Mouse (Mus musculus): ENCODE measurements at regions not wholly inside any gene's neighbourhood (a gene's known extent, or its start where the extent isn't known, plus 50 kb on each side); places are given as distances from the start of the nearest gene placed in this dataset.

DNA sequence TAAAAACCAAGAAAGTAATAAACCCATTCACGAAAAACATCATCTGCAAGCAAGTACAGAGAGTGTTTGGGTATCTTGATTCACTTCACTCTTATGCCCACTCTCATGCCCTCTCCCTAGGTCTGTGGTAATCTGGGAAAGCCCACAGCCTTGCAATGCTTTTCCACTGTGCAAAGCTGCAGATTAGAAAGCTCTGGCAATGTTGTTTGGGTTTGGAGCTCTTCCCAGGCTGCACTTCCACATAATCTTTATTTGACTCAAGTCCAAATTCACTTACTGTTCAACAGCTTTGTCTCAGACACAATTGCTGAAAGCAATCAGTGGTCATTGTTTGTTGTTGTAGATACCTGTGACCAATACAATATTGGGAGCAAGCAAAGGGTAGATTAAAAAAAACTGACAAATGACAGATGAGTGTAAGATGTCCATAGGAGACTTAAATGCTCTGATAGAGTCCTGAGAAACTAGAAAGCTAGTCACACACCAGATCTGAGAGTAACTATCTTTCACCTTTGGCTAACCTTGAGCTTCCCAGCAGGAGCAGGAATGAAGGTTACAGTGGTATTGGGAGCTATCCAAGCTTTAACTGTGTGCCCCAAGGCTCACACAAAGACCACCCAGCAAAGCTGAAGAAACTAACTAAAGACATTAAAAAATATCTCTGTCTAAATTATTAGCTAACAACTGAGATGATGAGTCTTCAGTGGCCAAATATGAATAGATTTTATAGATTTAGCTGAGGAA is 325.7 kb upstream of the Klf12 start:
- DNase-seq (ENCODE audit: low spot score in 2 of 2), result no peak

DNA sequence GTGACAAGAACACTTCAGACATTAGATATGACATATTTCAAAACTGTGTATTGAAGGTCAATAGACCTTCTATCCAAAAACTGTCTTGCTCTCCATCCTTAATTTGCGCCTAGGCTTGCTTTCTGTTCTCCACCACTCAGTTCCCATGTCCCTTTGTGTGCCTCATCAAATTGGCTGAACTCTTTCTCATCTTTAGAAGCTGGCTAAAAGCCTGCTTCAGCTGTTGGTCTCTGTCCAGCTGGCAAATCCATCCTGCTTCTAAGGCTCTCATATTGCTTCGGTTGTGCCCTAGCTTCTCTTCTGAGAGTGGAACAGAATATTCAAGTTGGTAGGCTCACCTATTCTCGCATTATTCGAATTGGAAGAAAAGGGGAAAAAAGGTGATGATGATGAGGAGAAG is 322.6 kb upstream of the Klf12 start:
- DNase-seq (ENCODE audit: low spot score in 2 of 2), result peak; percentile 7 to 18

DNA sequence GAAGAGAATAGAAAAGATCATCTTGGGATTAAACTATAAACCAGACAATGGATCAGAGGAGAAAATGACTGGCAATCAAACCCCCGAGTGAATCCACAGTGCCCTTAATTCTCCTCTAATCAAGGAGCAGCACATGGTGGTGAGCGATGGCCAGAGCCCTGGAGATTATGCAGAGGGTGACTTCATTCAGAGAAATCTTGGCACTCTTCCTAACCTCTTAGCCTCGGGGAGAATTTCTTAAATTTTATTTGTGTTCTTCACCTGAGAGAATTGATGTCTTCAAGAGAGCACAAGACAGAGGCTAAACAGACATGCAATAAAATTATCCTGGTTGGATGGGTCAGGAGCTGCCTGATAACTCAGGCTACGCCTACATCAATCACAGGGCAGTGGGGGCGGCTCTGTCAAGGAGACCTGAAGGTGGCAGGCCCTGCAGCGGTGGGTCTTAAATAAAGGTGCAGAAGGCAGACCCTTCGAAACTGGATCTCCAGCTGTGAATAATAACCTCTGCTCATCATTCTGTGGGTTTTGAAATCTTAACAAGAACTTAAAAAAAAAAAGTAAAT is 316.5 kb upstream of the Klf12 start:
- no peak for DNase-seq (ENCODE audit: low spot score in 2 of 2)

DNA sequence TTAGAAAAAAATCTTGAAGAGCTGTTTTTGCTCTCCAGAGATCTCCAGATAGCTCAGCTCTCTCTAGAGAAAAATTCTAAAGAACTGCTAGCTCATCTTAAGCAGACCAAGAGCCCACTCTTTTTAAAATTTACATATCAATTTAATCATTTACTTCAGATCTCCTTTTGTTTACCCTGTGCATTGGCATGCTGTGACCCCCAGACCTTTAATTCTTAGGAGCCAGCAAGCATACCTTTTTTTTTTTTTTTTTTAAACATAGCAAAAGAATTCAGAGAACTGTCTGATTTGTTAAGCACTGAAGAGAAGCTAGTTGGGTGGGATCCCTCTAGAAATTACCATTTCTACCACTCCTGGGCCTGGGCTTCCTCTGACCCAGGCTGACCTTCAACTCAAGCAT is 285.5 kb upstream of the Klf12 start:
- no peak for DNase-seq (ENCODE audit: low spot score in 2 of 2)

DNA sequence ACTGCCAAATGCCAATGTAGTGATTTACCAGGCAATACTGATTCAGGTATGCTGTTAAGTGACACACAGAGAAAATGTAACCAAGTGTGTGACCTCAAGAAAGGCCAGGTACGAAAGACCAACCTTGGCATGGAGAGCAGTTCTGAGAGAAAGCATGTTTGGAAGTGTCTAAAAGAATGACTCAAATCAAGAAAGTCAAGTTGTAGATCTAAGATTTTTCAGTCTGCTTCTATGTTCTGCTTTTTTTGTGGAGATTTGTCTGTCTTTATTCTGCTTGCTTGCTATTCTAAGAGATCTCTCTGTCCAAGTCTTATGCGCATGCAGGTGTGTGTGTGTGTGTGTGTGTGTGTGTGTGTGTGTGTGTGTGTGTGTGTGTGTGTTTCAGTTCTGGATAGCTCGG is 277.4 kb upstream of the Klf12 start:
- no peak for DNase-seq (ENCODE audit: low spot score in 2 of 2)

DNA sequence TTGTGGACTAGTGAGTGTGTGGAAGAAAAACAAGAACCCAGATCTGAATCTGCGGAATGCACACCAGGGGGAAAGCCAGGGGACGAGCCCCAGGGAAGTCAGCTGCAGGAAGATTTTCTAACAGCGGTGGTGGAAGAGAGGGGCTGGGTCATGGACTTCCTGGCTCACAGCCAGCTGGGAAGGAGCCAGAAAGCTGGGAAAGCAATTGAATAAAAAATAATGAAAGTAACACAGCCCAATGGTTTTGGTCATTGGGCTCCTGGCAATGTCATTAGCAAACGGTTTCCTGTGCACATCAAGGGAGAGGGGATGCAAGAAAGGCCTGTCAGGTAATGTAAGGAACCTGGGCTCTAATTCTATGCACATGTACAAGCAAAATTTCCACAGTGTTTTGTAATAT is 273.9 kb upstream of the Klf12 start:
- peak; percentile 6 to 52 for DNase-seq (ENCODE audit: low spot score in 2 of 2)

DNA sequence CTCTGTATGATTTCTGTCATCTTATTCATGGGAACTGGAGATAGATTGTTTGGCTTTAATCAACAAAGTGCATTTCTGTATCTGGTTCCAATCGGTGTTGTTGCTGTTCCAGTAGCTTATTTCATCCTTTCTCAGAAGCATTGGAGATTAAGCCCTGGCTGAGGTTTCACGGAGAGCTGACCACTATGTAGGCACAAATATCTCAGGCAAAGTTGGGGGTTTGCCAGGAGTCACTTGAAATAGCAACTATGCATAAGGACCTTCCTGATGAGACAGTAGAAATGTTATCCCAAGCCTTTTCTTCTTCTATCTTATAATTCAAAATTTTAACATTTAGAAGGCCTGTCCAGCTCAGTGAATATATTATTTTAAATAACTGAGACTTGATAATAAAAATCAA is 268.0 kb upstream of the Klf12 start:
- no peak for DNase-seq (ENCODE audit: low spot score in 2 of 2)

DNA sequence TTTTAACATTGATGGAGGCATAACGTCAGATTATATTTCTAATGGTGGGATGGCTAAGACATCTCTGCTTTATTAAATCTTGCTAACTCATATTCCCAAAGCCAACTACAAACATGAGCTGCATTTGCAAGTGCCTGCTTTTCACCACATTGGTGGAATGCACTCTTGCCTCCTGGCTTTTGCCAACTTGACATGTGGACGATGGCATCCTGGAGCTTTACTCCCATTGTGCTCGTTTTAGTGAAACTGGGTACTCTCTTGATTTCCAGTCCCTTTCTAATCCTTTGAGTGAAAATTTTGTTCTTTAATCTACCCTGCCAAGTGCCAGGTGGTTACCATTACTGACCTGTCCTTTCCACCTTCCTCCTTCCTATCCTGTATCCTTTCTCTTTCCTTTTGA is 265.8 kb upstream of the Klf12 start:
- no peak for DNase-seq (ENCODE audit: low spot score in 2 of 2)

DNA sequence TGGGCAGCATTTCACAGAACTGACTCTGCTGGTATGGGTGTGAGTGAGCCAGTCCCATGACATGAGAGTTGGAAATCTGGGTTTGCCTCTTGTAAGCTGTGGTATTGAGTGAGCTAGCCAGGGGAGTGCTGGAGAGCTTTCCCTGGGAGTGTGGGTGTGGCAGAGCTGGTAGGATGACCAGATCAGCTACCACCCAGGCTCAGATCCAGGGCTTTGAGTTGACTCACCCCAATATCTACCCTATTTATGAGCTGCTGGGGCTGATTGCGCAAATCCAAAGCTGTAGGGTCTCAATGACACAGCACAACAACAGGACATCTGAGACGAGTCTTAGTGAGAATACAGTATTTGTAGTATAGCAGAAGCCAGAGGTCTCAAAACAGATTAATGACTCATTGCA is 245.7 kb upstream of the Klf12 start:
- no peak for DNase-seq (ENCODE audit: low spot score in 2 of 2)

DNA sequence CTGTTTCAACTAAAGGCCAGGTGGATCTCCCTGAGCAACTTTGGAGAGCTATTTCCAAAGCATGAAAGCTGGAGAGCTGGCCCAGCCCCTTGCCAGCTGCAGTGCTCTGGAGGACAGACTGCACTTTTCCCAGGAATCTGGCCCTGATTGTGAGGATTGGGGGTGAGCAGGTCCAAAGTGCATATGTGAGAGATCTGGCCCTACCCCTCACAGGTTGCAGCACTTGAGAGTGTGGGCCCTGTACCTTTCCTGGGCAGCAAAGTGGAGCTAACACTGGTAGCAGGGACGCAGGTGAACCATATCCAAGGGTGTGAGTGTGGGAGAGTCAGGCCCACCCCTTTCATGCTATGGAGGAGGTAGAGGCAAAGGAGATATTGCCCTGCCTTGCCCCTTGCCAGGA is 245.3 kb upstream of the Klf12 start:
- DNase-seq (ENCODE audit: low spot score in 2 of 2), result no peak

DNA sequence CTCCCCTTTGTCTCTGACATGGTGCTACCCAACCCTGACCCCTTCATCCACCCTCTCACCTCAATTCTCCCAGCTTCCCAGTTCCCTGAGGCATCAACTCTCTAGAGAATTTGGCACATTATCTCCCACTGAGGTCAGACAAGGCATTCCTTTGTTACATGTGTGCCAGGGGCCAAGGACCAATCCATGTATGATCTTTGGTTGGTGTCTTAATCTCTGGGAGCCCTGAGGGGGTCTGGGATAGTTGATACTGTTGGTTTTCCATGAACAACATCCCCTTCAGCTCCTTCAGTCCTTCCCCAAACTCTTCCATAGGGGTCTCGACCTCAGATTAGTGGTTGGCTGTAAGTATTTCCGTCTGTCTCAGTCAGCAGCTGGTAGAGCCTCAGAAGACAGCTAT is 224.9 kb upstream of the Klf12 start:
- DNase-seq (ENCODE audit: low spot score in 2 of 2), result no peak

DNA sequence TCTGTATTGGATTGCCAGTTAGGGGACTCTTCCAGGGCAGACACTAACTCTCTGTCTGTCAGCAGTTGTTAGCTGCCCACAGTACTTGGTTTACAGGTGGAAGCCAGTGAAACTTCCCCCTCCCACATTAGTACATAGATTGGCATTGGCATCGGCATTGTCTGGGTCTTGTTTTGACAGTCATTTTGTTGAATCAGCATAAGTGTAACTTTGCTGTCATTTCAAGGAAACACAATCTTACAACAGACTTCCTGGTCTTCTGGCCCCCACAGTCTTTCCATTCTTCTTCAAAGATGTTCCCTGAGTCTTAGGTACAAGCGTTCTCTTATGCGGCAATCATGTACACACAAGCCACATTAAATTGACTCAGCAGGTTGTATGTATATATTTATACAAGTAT is 223.6 kb upstream of the Klf12 start:
- no peak for DNase-seq (ENCODE audit: low spot score in 2 of 2)

DNA sequence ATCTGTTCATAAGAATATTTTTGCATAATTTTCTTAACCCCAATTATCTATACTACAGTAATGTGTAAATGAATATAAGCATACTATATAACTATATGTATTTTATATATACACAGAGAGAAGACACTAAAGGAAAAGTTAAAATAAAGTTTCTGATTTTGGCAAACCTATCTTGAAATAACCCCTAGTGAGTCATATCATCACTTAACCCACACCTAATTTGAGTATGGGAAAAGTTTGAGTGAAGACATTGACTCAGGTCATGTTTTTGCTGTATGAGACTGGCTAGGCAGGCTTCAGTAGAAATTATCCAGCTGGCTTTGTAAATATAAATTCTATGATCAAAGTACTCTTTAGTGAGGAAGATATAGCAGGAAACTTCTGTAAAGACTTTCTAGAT is 223.1 kb upstream of the Klf12 start:
- no peak for DNase-seq (ENCODE audit: low spot score in 2 of 2)

DNA sequence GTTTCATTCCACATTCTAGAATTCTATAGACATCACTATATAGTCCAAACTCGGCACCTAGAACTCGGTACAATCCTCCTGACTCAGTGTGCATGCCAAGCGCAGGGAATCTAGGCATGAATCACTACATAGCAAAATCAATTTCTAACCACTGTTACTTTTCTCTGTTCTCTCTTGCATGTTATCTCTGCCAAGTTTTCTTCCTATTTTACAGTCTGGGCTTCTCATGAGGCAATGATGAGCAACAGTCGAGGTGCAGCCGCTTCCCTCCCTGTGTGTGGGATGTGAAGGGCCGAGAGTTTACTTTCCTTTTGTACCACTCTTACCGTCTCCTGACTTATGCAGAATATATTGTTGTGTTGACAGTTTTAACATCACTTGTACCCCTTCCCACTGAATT is 204.4 kb upstream of the Klf12 start:
- no peak for DNase-seq (ENCODE audit: low spot score in 2 of 2)

DNA sequence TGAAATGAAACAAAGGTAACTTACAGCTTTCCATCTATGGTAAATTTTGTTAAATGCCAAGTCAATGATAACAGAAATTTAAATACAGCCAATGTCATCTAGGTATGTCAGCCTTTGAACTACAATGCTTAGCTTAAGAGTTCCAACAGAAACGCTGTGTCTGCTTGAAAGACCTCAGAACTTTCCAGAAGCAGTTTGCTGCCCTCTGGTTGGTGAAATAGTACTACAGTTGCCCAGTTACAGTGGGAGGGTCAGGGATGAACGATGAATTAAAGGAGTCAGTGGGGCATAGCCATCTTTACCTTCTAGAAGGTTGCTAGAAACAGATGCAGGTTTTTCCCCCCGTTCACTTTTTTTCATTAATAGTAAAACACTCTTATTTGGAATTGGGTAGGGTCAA is 201.0 kb upstream of the Klf12 start:
- no peak for DNase-seq (ENCODE audit: low spot score in 2 of 2)

DNA sequence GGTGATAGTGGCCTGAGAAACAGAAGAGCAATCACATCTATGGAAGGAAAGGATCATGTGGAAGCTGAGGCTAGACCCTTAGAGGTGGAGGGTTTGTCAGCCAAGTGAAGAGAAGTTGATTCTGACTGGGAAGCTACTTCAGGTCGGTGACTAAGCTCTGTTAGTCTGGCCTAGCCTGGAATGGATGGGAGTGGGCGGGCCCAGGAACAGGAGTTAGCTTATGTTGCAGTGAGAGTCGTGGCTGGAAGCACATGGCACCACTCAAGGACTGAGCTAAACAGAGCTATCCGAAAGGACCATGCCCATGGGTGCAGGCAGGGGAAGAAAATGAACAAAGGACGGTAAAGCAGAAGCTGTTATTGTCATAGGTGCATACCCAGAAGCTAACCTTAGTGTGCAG is 199.6 kb upstream of the Klf12 start:
- DNase-seq (ENCODE audit: low spot score in 2 of 2), result no peak

DNA sequence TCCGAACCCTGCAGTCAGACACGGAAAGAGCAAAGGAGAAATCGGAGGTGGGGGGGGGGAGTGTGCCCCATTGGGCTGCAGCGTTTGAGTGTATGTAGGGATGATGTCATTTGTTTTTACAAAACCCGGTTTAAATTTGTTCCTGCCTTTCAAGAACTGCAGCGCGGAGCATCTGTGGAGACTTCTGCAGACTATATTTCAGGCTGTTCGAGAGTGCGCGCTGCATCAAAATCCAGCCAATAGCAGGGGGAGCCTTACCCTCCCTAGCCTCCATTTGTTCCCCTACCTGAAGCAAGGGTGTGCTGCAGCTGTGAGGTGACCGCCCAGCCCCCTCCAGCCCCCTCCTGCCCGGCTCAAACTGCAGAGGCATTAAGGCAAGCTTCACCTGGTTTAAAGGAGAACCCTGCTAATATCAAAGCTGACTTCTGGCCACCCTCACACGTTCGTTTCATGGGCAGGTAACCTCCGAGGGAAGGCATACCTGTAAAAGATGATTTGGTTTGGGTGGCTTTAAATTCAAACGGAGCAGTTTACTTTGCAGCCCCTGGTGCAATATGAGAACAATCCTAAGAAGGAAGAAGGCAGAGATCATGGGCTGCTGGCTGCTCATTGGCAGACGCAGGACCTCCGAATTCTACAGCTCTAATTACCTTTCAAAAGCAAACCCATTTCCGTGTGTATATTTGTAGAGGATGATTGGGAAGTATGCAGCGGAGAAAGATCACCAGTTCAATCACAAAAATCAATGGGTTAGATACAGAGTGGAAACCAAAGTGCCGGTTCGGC is 193.3 kb upstream of the Klf12 start:
- DNase-seq (ENCODE audit: low spot score in 2 of 2), result no peak

DNA sequence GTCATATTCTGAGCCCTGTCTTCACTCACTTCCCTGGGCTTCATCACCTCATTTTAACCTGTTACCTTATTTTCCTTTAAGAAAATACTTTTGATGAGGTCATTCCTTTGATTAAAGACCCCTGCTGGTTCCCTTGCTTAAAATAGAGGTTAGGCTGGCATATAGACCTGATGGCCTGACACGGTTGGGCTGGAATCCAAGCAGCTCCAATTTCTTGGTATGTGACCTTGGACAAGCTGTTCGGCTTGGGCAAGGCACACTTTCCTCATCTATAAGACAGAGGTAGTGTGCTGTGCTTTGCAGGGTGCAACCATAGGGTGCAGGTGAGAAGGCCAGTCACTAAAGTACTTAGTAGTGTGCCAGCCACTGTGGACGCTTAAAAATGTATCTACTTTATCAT is 183.8 kb upstream of the Klf12 start:
- DNase-seq (ENCODE audit: low spot score in 2 of 2), result peak; percentile 24 to 50

DNA sequence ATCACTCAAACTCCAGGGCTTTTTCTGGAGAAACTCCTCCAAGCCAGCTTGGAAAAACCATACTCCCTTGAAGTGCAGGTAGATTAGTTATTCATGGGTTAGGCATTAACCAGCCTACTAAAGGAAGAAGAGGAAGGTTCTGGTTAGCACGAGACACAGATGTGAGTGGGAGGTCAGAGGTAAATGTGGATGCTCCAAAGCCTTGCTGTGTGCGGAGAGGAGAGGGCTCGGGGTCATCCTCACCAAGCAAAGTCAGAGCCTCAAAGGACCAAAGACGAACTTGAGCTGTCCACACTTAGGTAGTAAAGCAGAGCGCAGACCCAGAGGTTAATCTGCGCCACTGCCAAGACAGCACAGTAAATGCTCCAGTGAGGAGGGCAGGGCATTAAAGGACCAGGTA is 177.8 kb upstream of the Klf12 start:
- DNase-seq (ENCODE audit: low spot score in 2 of 2), result no peak

DNA sequence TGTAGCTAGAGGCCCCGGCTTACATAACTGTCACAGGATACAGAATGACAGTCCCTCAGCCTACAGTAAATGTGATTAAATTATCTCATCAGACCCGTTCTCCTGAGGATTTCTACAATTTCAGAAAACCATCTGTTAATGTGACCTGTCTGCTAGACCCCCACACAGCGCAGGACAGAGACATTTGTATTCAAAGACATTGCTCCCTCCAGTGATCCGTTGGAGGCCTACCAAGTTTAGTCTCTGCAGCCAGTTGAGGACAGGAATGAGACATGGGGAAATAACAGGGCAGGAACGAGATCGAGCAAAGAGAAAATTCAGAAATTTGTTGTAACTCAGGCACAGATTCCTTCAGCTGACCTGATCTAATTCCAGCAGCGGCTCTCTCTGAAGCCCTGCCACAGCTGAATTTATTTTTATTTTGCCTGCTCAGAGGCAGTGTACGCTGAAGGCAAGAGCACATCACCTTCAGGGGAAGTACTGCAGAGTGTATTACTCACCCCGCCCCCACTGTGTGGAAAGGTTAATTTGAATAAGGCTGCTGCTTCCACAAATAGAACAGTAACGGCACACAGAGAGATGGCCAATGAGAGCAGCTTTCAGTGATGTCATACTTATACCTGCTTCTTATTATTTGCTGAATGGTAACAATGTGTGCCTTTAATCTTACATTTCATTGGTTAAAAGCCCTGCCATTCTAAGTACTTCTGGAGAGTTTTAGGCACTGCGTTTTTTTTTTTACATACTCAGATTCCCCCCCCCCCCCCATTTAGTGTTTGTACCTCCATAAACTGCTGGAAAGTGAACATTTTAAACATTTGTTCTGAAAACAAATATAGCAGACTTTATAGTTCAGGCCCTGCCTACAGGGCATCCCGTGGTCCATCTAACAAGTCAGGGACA is 176.9 kb upstream of the Klf12 start:
- peak; percentile 65 to 74 for DNase-seq (ENCODE audit: low spot score in 2 of 2)

DNA sequence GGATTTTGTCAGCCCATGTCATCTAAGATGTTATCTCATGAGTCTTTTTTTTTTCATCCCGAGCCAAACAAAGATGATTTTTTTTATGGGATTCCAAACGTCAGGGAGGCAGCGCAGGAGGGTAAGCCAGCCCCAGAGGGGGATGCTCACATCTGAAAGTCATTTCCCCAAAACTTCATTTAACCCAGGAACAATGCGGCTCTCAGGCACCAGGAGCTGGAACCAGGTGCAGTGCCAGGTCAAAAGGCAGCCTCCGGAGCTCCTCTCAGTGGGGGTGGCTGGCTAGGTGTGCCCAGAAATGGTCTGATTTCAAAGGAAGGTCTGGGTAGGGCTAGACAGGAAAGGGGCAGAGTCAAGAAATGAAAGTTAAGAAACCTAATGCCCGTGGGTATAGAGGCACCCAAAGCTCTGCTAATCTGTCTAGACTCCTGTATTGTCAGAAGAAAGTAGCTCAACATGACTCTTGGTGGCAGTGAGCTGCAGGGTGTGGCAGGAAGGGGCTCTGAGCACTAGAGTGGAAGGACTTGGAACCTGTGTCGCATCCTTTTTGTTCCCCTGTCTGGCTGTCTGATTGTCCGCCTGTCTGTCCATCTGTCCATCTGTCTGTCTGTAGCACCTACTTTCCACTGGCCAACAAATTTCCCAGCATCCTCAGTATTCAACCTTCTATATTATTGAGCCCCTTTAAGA is 175.3 kb upstream of the Klf12 start:
- DNase-seq (ENCODE audit: low spot score in 2 of 2), result no peak

Measured in gastrocnemius, adult 8-10 months (tissue).